Mouse (Mus musculus): ENCODE measurements around the gene Gm7029. TPM values are rescaled to one million over a fixed set of nuclear protein-coding genes. Genes with fewer than 3 reads are reported as not detected.
"Not testable (repeated sequence)": the region's sequence is repeated elsewhere in the genome, so short reads cannot be mapped to it uniquely, and the experiment has no call there.

Gm7029 gene
- total RNA-seq, 2 experiments from 2014 or later, result not detected

GRCm38 (mm10) chr17:33890533-33891059 is 17.0 kb downstream of the Gm7029 start, which contains the start of gene Kifc1:
Kifc1 (minus strand) TSS chr17:33890661.
- intact Hi-C loops (cut with DNase I), result no loop called here
- peak; percentile 100 for DNase-seq

GRCm38 (mm10) chr17:33891357-33891756 is 17.7 kb downstream of the Gm7029 start:
- DNase-seq, result no peak

GRCm38 (mm10) chr17:33891892-33892291 is 18.3 kb downstream of the Gm7029 start:
- DNase-seq; intact Hi-C loops (cut with DNase I): not testable (repeated sequence)

More at GRCm38 (mm10) chr17:33891357-33891756, 17.7 kb downstream of the Gm7029 start:
- intact Hi-C loops (cut with DNase I), result no loop called here

- intact Hi-C loops (cut with DNase I), result no loop called here
- DNase-seq, result no peak
Measured at GRCm38 (mm10) chr17:33892429-33892828, 18.8 kb downstream of the Gm7029 start.

- DNase-seq; intact Hi-C loops (cut with DNase I): not testable (repeated sequence)
Measured at GRCm38 (mm10) chr17:33893011-33893410, 19.4 kb downstream of the Gm7029 start.

- no peak for DNase-seq
- intact Hi-C loops (cut with DNase I), result no loop called here
Measured at GRCm38 (mm10) chr17:33897114-33897794, 23.6 kb downstream of the Gm7029 start.

GRCm38 (mm10) chr17:33898193-33898592 is 24.6 kb downstream of the Gm7029 start:
- intact Hi-C loops (cut with DNase I), result not testable (repeated sequence)

GRCm38 (mm10) chr17:33899642-33900041 is 26.0 kb downstream of the Gm7029 start:
- intact Hi-C loops (cut with DNase I), result no loop called here
- DNase-seq, result no peak

More at GRCm38 (mm10) chr17:33898193-33898592, 24.6 kb downstream of the Gm7029 start:
- not testable (repeated sequence) for DNase-seq

- intact Hi-C loops (cut with DNase I), result no loop called here
- no peak for DNase-seq
Measured at GRCm38 (mm10) chr17:33900281-33900988, 26.8 kb downstream of the Gm7029 start.

- intact Hi-C loops (cut with DNase I), result no loop called here
- no peak for DNase-seq
Measured at GRCm38 (mm10) chr17:33900989-33901314, 27.3 kb downstream of the Gm7029 start.

GRCm38 (mm10) chr17:33901653-33902052 is 28.0 kb downstream of the Gm7029 start:
- intact Hi-C loops (cut with DNase I), result no loop called here
- no peak for DNase-seq

GRCm38 (mm10) chr17:33902079-33902478 is 28.4 kb downstream of the Gm7029 start:
- DNase-seq, result no peak
- intact Hi-C loops (cut with DNase I), result no loop called here

- intact Hi-C loops (cut with DNase I), result no loop called here
- no peak for DNase-seq
Measured at GRCm38 (mm10) chr17:33902491-33902890, 28.9 kb downstream of the Gm7029 start.

GRCm38 (mm10) chr17:33903911-33904651 is 30.4 kb downstream of the Gm7029 start:
- intact Hi-C loops (cut with DNase I); DNase-seq: not testable (repeated sequence)

- intact Hi-C loops (cut with DNase I); DNase-seq: not testable (repeated sequence)
Measured at GRCm38 (mm10) chr17:33904835-33905234, 31.2 kb downstream of the Gm7029 start, which contains the start of gene Platr17. Platr17 (plus strand) TSS chr17:33905135.

- intact Hi-C loops (cut with DNase I), result no loop called here
- peak; percentile 50 to 56 for DNase-seq
Measured at GRCm38 (mm10) chr17:33908331-33909076, 34.9 kb downstream of the Gm7029 start.

GRCm38 (mm10) chr17:33909077-33909868 is 35.6 kb downstream of the Gm7029 start, which contains the start of gene Daxx:
Daxx (plus strand) TSS chr17:33909414.
- peak; percentile 99 for DNase-seq
- intact Hi-C loops (cut with DNase I), result no loop called here

GRCm38 (mm10) chr17:33909869-33910250 is 36.2 kb downstream of the Gm7029 start:
- intact Hi-C loops (cut with DNase I), result no loop called here
- DNase-seq, result peak; percentile 65 to 66

GRCm38 (mm10) chr17:33910346-33911051 is 36.9 kb downstream of the Gm7029 start:
- no peak for DNase-seq
- intact Hi-C loops (cut with DNase I), result no loop called here
